Mouse (Mus musculus) neural tube, embryonic 14.5 days (tissue): ENCODE results near the gene Olfr313. TPM values are rescaled to one million over a fixed set of nuclear protein-coding genes. Genes with fewer than 3 reads are reported as not detected.

Source experiments
- polyA plus RNA-seq: library from polyadenylated mRNA; unstranded; fragments of >200 nt; fragmentation: Nextera tagmentation; extraction: Ambion mirVana; gene quantifications from 2 replicates; pipeline ENCODE4 v1.2.1, GENCODE M21; 2014

Olfr313 gene
- polyA plus RNA-seq, 1 experiment from 2014 or later = not detected

Other genes starting within 250 kb of the Olfr313 start
- 0.13 TPM in 1 of 2 replicates, not detected in the other for gene Olfr224, start 244.4 kb upstream of the Olfr313 start, polyA plus RNA-seq
- gene Olfr325, start 237.3 kb upstream of the Olfr313 start, polyA plus RNA-seq = not detected in 2 replicates
- gene Olfr324, start 219.9 kb upstream of the Olfr313 start, polyA plus RNA-seq = 0.15 and 0.42 TPM in 2 replicates
- gene 2210407C18Rik, start 198.9 kb upstream of the Olfr313 start, polyA plus RNA-seq = not detected in 2 replicates
- gene Olfr323, start 184.5 kb upstream of the Olfr313 start, polyA plus RNA-seq = not detected in 2 replicates
- 0.15 and 0.21 TPM in 2 replicates for gene Trim58, start 174.5 kb upstream of the Olfr313 start, polyA plus RNA-seq
- not detected in 2 replicates for gene Olfr322, start 156.2 kb upstream of the Olfr313 start, polyA plus RNA-seq
- not detected in 2 replicates for gene Olfr320, start 133.9 kb upstream of the Olfr313 start, polyA plus RNA-seq
- gene Olfr319, start 115.8 kb upstream of the Olfr313 start, polyA plus RNA-seq = not detected in 2 replicates
- gene Olfr318, start 91.0 kb upstream of the Olfr313 start, polyA plus RNA-seq = not detected in 2 replicates
- gene Olfr317, start 75.8 kb upstream of the Olfr313 start, polyA plus RNA-seq = 0.48 and 0.63 TPM in 2 replicates
- gene Olfr316, start 62.3 kb upstream of the Olfr313 start, polyA plus RNA-seq = not detected in 2 replicates
- gene Olfr315, start 41.8 kb upstream of the Olfr313 start, polyA plus RNA-seq = not detected in 2 replicates
- not detected in 2 replicates for gene Olfr314, start 32.0 kb upstream of the Olfr313 start, polyA plus RNA-seq
- 6.9 and 13.2 TPM in 2 replicates for gene Fam183b, start 13.0 kb upstream of the Olfr313 start, polyA plus RNA-seq
- gene Olfr312, start 14.2 kb downstream of the Olfr313 start, polyA plus RNA-seq = not detected in 2 replicates
- gene Olfr311, start 24.3 kb downstream of the Olfr313 start, polyA plus RNA-seq = not detected in 2 replicates
- gene Gm12258, start 32.2 kb downstream of the Olfr313 start, polyA plus RNA-seq = 28.5 and 30.4 TPM in 2 replicates
- 12.3 and 14.8 TPM in 2 replicates for gene 2810021J22Rik, start 52.2 kb downstream of the Olfr313 start, polyA plus RNA-seq
- 10.2 and 10.6 TPM in 2 replicates for gene Zfp39, start 89.2 kb downstream of the Olfr313 start, polyA plus RNA-seq
- not detected in 2 replicates for gene Btnl10, start 102.9 kb downstream of the Olfr313 start, polyA plus RNA-seq
- 661 and 689 TPM in 2 replicates for gene Rnf187, start 123.9 kb downstream of the Olfr313 start, polyA plus RNA-seq
- gene Hist3h2ba, start 133.9 kb downstream of the Olfr313 start, polyA plus RNA-seq = 115 and 117 TPM in 2 replicates
- gene Hist3h2a, start 139.7 kb downstream of the Olfr313 start, polyA plus RNA-seq = 80.7 and 98.2 TPM in 2 replicates
- 0.80 and 1.5 TPM in 2 replicates for gene Trim17, start 139.7 kb downstream of the Olfr313 start, polyA plus RNA-seq
- 20.4 TPM in 2 replicates for gene Trim11, start 163.1 kb downstream of the Olfr313 start, polyA plus RNA-seq